Mouse (Mus musculus): ENCODE measurements around the gene 6030468B19Rik.
"Not testable (repeated sequence)": the region's sequence is repeated elsewhere in the genome, so short reads cannot be mapped to it uniquely, and the experiment has no call there.

The 6030468B19Rik gene

GRCm38 (mm10) chr11:117778851-117779433 lies 18.5 kb upstream of the 6030468B19Rik start:
- DNase-seq (ENCODE audit: low read depth, low spot score): no peak

GRCm38 (mm10) chr11:117779434-117780198 lies 17.8 kb upstream of the 6030468B19Rik start:
- no peak for DNase-seq (ENCODE audit: low read depth, low spot score)

GRCm38 (mm10) chr11:117780199-117780515 lies 17.3 kb upstream of the 6030468B19Rik start:
- DNase-seq (ENCODE audit: low read depth, low spot score): no peak

GRCm38 (mm10) chr11:117780582-117781111 lies 16.8 kb upstream of the 6030468B19Rik start:
- no peak for DNase-seq (ENCODE audit: low read depth, low spot score)

- DNase-seq (ENCODE audit: low read depth, low spot score): no peak
Observed at GRCm38 (mm10) chr11:117781199-117781821, 16.1 kb upstream of the 6030468B19Rik start.

- no peak for DNase-seq (ENCODE audit: low read depth, low spot score)
Observed at GRCm38 (mm10) chr11:117781993-117782704, 15.3 kb upstream of the 6030468B19Rik start, which contains the start of the genes Tmc8 and Tmc6. Gene Tmc8, plus strand, starts transcription at chr11:117782076. Gene Tmc6, minus strand, starts transcription at chr11:117782198.

DNA sequence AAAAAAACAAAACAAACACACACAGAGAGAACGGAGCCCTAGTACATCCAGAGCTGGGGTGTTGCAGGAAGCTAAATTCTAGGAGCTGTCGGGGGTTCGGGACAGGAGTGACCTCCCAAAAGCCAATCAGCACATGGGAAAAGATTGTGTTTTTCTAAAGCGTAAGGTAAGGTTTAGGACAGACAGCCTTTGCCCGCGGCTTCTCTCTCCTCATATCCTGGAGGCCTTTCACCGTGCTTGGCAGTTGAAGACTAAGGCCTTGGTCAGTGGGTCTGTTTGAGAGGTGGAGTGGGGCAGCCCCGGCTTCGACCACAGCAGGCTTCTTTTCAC lies 14.8 kb upstream of the 6030468B19Rik start:
- no peak for DNase-seq (ENCODE audit: low read depth, low spot score)

GRCm38 (mm10) chr11:117783089-117783488 lies 14.4 kb upstream of the 6030468B19Rik start:
- DNase-seq (ENCODE audit: low read depth, low spot score): no peak

DNA sequence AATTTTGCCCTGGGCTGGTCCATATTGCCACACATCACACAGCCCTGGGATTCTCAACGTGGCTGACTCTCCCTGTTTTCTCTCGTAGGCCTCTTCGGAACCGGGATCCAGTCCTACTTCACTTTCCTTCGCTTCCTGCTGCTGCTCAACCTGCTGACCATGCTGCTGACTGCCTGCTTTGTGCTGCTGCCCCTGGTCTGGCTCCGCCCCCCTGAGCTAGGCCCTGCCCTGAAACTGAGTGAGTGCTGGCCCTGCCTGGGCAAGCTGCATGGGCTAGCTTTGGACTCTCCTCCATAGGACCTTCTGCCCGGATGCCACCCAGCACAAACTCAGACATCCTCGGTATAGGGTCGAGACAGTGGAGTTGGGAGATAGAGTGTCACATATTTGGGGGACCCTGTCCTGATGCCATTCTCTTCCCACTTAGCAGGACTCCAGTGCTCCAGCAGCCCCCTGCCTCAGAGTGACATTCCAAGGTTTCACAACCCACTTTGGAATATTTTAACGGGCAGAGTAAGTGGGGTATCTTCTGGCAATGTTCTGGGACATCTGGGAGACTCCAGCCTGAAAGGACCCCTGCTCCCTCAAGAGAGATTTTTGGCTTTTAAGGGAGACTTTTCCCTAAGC lies 13.7 kb upstream of the 6030468B19Rik start:
- DNase-seq (ENCODE audit: low read depth, low spot score): no peak

GRCm38 (mm10) chr11:117786294-117786693 lies 11.2 kb upstream of the 6030468B19Rik start:
- no peak for DNase-seq (ENCODE audit: low read depth, low spot score)

- DNase-seq (ENCODE audit: low read depth, low spot score): not testable (repeated sequence)
Observed at GRCm38 (mm10) chr11:117788481-117788880, 9.0 kb upstream of the 6030468B19Rik start.

- DNase-seq (ENCODE audit: low read depth, low spot score): no peak
Observed at GRCm38 (mm10) chr11:117790286-117790685, 7.2 kb upstream of the 6030468B19Rik start.

DNA sequence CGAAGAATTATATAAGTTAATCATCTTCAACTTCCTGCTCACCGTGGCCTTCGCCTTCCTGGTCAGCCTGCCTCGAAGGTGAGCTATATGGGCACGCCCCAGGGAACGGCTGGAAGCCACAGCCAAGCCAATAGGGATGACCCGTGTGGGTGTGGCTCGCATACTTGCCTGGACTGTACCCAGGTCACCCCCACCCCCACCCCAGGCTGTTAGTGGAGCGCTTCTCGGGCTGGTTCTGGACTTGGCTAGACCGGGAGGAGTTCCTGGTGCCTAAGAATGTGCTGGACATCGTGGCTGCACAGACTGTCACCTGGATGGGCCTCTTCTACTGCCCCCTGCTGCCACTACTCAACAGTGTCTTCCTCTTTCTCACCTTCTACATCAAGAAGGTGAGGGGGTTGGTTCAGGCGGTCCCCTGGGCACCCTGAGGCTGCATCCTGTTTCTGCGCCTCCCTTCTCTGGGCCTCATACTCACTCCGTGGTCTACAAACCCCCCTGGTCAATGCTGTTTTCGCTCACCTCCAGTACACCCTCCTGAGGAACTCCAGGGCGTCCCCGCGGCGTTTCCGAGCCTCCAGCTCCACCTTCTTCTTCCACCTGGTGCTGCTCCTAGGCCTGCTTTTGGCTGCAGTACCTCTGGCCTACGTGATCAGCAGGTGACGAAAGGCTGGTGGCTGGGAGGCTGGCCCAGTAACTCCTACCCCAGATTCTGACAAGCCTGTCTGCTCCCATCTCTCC lies 6.6 kb upstream of the 6030468B19Rik start:
- no peak for DNase-seq (ENCODE audit: low read depth, low spot score)

GRCm38 (mm10) chr11:117791441-117791761 lies 6.1 kb upstream of the 6030468B19Rik start:
- no peak for DNase-seq (ENCODE audit: low read depth, low spot score)

DNA sequence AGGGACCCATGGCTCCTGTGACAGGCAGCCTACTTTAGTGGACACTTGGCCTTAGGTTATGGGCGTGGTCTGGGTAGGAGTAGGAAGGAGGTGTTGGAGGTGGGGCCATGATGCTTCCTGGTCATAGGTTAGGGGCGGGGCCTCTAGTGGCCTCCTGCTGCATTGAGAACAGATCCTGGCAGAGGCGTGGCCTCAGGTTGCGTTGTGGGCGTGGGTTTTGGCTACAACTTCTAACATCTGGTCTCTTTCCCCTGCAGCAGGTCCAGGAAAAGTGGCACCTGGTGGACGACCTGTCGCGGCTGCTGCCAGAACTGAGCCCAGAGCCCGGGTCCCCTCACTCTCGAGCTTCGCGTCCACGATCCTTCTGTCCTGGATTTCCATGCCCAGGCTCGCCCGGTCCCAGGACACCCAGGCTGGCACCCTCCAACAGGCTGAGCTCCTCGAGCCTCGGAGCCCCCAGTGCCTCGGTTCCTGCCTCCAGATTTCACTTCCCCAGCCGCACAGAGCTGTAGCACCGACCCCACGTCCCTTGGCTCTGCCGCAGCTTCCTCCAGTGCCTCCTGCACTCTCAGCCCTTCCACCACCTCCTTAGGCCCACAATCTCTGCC lies 5.1 kb upstream of the 6030468B19Rik start:
- no peak for DNase-seq (ENCODE audit: low read depth, low spot score)

GRCm38 (mm10) chr11:117794035-117794551 lies 3.4 kb upstream of the 6030468B19Rik start:
- DNase-seq (ENCODE audit: low read depth, low spot score): no peak

DNA sequence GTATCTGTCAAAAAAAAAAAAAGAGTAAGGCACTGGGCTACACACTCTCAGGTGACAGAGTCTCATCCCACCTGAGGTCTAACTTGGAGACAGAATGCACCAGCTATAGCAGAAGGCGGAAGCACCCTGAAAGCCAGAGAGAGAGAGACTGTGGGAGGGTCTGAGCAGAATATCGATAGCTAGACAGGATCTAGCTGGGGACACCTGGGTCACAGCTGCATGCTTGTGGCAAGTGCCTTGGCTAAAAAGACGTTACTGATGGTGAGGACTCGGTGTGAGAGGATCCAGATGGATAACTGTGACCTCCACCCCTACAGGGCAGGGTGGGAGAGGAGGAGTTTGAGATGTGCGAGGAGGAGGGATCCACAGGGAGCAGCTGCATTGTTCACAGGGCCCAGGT lies 506 bp upstream of the 6030468B19Rik start:
- DNase-seq (ENCODE audit: low read depth, low spot score): no peak

GRCm38 (mm10) chr11:117798160-117798541 lies 691 bp downstream of the 6030468B19Rik start:
- DNase-seq (ENCODE audit: low read depth, low spot score): no peak

DNA sequence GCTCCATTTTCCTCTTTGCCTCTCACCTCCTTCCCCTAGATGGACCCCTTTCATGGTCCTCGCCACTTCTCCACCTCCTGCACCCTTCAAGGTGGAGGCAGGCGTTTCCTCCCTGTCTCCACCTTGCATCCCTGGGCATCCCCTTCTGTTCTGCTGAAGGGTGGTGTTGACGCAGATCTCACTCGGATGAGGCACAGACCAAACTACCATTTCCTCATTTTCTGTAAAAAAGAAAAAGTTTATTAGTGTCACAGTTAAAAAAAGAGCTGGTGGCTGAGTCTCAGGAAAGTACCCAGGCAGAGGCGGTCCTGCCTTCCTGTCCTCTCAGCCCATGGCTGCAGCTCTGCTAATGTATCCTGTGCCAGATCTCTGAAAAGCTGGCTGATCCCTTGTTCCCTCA lies 1.7 kb downstream of the 6030468B19Rik start:
- DNase-seq (ENCODE audit: low read depth, low spot score): no peak

DNA sequence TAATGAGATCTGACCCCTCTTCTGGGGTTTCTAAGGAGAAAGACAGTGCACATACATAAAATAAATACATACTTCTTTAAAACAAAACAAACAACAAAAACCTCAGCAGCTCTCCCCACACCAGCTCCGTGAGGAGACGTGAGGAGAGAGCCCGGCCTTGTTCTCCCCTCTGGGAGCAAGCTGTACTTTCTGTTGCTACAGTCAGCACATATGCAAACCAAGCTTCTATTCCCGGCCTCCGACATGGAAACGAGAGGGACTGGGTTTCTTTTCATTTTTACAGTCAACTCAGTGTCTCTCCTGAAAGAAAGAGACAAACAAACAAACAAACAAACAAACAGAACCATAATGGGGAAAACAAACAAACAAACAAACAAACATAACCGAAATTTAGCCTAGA lies 2.6 kb downstream of the 6030468B19Rik start:
- no peak for DNase-seq (ENCODE audit: low read depth, low spot score)

Measured in retina, adult 2 months (tissue).